Mouse (Mus musculus) hindbrain, embryonic 11.5 days (tissue): ENCODE results near the gene Gpa33. TPM values are rescaled to one million over a fixed set of nuclear protein-coding genes. Genes with fewer than 3 reads are reported as not detected.

Experiments
- ATAC-seq: fragments of 200-750 bp; cut with Nextera tagmentation; 2 replicates; pipeline ENCODE4 v1.8.0; 2017; ENCODE audit warnings: mild to moderate bottlenecking, moderate TSS enrichment, moderate library complexity; ENCODE audit not compliant: low FRiP score
- DNase-seq: peaks from one replicate; pipeline ENCODE4 v3.0.0-alpha.2; 2015; ENCODE audit warnings: low spot score
- H3K27ac ChIP-seq: fragments of 300-500 bp; sonication (generic); 2 replicates; pipeline ENCODE4 v1.5.1; 2014; ENCODE audit warnings: mild to moderate bottlenecking, low read depth, low read length
- H3K27me3 ChIP-seq: fragments of 300-500 bp; sonication (generic); 2 replicates; pipeline ENCODE4 v1.6.1; 2014; ENCODE audit warnings: mild to moderate bottlenecking, low read length, moderate library complexity, mixed read lengths; ENCODE audit not compliant: control insufficient read depth, insufficient read depth
- H3K36me3 ChIP-seq: fragments of 300-500 bp; sonication (generic); 2 replicates; pipeline ENCODE4 v1.6.1; 2014; ENCODE audit warnings: mild to moderate bottlenecking, low read length, moderate library complexity, mixed read lengths; ENCODE audit not compliant: control insufficient read depth, insufficient read depth
- H3K4me1 ChIP-seq: fragments of 300-500 bp; sonication (generic); replicated peaks from 2 replicates; pipeline ENCODE4 v1.6.1; 2014; ENCODE audit warnings: low read length, mixed read lengths; ENCODE audit not compliant: control insufficient read depth, insufficient read depth
- H3K4me2 ChIP-seq: fragments of 300-500 bp; sonication (generic); replicated peaks from 2 replicates; pipeline ENCODE4 v1.6.1; 2014; ENCODE audit warnings: mild to moderate bottlenecking, low read depth, low read length
- H3K4me3 ChIP-seq: fragments of 300-500 bp; sonication (generic); 2 replicates; pipeline ENCODE4 v1.5.1; 2014; ENCODE audit warnings: low read depth, low read length
- H3K9ac ChIP-seq: fragments of 300-500 bp; sonication (generic); 2 replicates; pipeline ENCODE4 v1.6.1; 2014; ENCODE audit warnings: low read depth, low read length
- H3K9me3 ChIP-seq: fragments of 300-500 bp; sonication (generic); 2 replicates; pipeline ENCODE4 v1.6.1; 2016; ENCODE audit warnings: low read length; ENCODE audit not compliant: control insufficient read depth
- WGBS: fragments of 180-500 bp; shearing (Covaris S2); extraction: QIAGEN DNeasy Blood & Tissue Kit; methylation state at CpG from one replicate; pipeline ENCODE4 v1.1.7; 2014; 5-methylcytosine and 5-hydroxymethylcytosine counted together
- polyA plus RNA-seq: library from polyadenylated mRNA; unstranded; fragments of >200 nt; fragmentation: Nextera tagmentation; extraction: Ambion mirVana; gene quantifications from 2 replicates; pipeline ENCODE4 v1.2.1, GENCODE M21; 2014

The Gpa33 gene
- polyA plus RNA-seq, 1 experiment from 2014 or later: 0.12 TPM

DNA sequence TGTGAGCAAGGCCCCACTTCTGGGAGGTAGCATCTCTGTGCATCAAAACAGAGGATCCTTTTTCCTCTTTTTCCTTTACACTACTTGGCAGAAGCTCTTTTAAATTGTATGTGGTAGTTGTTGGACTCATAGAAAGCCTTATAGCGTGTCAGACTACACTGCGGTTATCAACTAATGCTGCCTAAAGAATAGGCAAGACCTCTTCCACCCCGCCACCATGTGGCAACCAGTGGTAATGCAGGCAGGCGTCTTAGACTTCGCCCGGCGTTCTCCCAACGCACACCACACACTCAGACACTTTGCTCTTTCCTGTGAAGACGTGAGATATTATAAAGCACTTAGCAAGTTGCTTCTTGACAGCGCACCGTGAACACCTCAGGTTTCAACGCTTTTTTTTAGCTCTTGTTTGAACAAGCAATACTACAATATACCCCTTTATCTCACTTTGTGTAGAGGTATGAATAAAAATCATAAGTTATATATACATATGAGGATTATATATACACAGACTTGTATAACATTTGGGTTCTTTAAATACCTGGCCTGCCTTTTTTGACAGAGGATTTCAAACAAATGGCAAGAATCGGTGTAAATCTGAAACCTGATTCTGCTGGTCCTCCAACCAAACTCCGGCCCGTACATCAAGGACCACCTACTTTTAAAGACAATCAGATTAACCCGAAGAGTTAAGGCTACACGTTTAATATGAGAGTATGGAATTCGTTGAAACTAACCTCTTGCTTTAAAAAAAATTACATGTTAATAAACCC, 23.5 kb downstream of the Gpa33 start:
- ATAC-seq (peak; percentile 37; the same call in 1 of the 2 replicates), DNase-seq (peak; percentile 95)
- H3K4me1 ChIP-seq: no peaks in the 10 kb centered on the region
- 14% methylated on average over 18 of the region's 18 CpGs for WGBS
- H3K27me3 ChIP-seq: peaks cover 11% of the 10 kb centered on the region
- H3K9me3 ChIP-seq: no peaks in the 10 kb centered on the region
- H3K9ac ChIP-seq: no peak overlapping the region
- no peak overlapping the region for H3K4me2 ChIP-seq
- no peak overlapping the region for H3K4me3 ChIP-seq
- no peak overlapping the region for H3K27ac ChIP-seq
- no peaks in the 10 kb centered on the region for H3K36me3 ChIP-seq

DNA sequence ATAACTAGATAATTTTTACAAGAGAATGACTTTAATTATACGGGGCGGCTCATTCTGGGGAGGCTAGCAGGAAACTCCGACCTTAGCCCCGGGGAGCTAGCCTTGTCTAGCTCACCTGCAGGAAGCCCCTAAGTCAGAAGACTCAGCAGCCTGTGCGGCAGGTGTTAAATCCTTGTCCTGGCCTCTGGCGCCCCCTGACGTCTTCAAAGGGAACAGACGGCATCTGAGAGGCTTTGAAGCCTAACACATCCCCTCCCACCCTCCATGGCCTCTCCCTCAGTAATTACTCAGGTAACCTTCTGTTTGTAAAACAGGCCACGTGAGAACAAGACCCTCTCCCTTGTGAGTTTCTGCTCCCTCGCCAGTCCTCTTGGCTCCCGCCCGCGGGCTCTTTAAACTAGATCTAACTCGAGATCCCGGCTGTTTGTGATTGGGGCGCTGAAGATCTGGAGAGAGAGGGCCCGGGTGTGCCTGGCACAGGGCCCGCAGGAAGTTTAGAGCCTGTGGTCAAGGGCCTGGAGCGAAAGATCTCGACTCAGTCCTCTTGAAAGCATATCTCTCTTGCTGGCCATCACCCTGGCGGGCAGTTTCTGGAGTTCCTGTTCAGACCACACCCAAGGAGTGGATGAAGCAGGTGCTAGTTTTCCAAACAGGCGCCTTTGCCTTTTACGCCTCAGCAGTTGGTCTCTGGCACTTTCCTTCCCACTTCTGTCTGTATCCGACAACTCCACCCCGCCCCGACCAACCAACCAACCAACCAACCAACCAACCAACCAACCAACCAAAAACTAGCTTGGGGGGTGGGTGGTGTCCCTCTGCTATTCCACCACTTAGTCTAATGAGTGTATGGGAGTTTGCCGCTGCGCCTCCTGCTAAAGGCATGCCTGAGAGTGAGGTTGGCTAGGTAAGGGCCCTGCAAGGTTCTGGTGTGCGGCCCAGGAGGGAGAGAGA, 24.4 kb downstream of the Gpa33 start:
- peak; percentile 86 for DNase-seq
- Histone ChIP-seq H3K9ac (no peak overlapping the region), H3K4me3 (no peak overlapping the region), H3K4me1 (no peaks in the 10 kb centered on the region), H3K4me2 (no peak overlapping the region), H3K9me3 (no peaks in the 10 kb centered on the region), H3K36me3 (no peaks in the 10 kb centered on the region), H3K27me3 (peaks cover 14% of the 10 kb centered on the region), H3K27ac (no peak overlapping the region)
- WGBS: 17% methylated on average over 29 of the region's 29 CpGs
- ATAC-seq: peak; percentile 43; the same call in 1 of the 2 replicates

DNA sequence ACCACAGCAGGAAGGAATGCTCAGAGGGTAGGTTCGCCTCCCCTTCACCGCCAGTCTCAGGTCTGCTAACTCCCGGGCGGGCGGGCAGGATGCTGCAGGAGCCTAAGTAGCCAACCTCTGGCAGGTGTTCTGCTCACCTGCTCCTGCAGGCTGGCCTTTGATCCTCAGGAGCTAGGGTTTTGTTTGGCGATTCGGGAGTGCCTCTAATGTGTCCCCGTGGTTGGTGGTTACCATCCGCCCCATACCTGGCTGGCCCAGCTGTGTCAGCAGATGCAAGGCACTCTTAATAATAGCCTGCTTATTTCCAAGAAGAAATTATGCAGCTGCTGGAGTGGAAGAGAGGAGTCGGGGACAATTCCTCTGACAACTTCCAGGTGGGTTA, 25.1 kb downstream of the Gpa33 start:
- H3K4me1 ChIP-seq: no peaks in the 10 kb centered on the region
- H3K9ac ChIP-seq: no peak overlapping the region
- H3K4me2 ChIP-seq: no peak overlapping the region
- no peak for DNase-seq
- no peaks in the 10 kb centered on the region for H3K36me3 ChIP-seq
- no peak for ATAC-seq
- no peaks in the 10 kb centered on the region for H3K9me3 ChIP-seq
- H3K27me3 ChIP-seq: peaks cover 14% of the 10 kb centered on the region
- H3K27ac ChIP-seq: no peak overlapping the region
- 54% methylated on average over 10 of the region's 10 CpGs for WGBS
- H3K4me3 ChIP-seq: no peak overlapping the region

DNA sequence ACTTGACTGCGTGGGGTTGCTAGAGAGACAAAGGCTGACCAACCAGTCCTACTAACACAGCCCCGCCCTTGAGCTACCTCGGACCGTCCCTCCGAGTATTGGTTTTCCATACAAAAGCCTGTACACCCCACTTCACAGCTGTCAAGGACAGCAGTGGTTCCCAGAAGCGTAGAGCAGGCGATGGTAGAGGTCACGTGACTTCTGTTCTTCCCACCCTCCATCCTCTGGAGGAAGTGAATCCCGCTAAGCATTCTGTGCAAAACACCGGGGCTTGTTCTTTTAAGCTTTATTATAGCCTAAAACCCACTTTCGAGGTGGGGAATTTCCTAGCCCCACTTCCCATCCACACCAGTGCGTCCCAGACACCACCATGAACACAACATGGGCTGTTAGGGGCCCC, 27.7 kb downstream of the Gpa33 start:
- 82% methylated on average over 12 of the region's 12 CpGs for WGBS
- no peaks in the 10 kb centered on the region for H3K4me1 ChIP-seq
- peaks cover 14% of the 10 kb centered on the region for H3K27me3 ChIP-seq
- DNase-seq (no peak), ATAC-seq (no peak)
- no peak overlapping the region for H3K4me3 ChIP-seq
- H3K36me3 ChIP-seq: no peaks in the 10 kb centered on the region
- no peak overlapping the region for H3K27ac ChIP-seq
- H3K9ac ChIP-seq: no peak overlapping the region
- no peak overlapping the region for H3K4me2 ChIP-seq
- no peaks in the 10 kb centered on the region for H3K9me3 ChIP-seq

DNA sequence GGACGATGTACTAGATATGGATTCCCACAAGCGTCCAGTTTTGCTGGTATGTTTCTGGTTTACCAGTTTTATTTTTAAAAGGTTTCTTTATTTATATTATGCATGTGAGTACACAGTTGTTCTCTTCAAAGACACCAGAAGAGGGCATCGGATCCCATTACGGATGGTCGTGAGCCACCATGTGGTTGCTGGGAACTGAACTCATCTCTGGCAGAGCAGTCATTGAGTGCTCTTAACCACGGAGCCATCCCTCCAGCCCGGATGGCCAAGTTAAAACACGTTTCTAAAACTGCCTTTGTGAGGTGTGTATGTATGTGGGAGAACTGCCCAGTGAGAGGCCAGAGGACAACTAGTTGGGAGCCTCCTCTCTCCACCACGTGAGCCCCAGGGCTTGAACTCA, 28.6 kb downstream of the Gpa33 start:
- Histone ChIP-seq H3K27ac (no peak overlapping the region), H3K9me3 (no peaks in the 10 kb centered on the region), H3K4me1 (no peaks in the 10 kb centered on the region), H3K4me3 (no peak overlapping the region), H3K4me2 (no peak overlapping the region), H3K9ac (no peak overlapping the region), H3K27me3 (peaks cover 14% of the 10 kb centered on the region), H3K36me3 (no peaks in the 10 kb centered on the region)
- 63% methylated on average over 9 of the region's 9 CpGs for WGBS
- no peak for DNase-seq
- ATAC-seq: no peak

DNA sequence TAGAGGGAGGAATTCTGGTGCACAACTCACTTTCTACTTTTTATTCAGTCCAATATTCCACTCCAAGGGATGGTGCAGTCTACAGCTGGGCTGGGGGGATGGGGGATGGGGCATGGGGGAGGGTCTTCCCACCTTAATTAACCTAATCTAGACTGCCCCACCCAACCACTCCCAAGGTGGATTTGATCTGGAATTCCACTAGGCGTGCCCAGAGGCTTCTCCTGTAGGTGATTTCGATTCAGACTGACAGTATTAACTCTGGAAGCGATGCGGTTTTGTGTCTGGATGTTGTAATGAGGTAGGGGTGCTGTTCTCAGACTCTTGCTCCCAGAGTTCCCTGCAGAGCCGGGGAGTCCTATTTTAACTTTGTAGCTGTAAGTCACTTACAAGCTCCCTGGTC, 30.1 kb downstream of the Gpa33 start:
- H3K27ac ChIP-seq: no peak overlapping the region
- WGBS: 53% methylated on average over 5 of the region's 5 CpGs
- H3K4me1 ChIP-seq: no peaks in the 10 kb centered on the region
- no peak overlapping the region for H3K9ac ChIP-seq
- peak; percentile 8; the same call in 1 of the 2 replicates for ATAC-seq
- H3K4me3 ChIP-seq: no peak overlapping the region
- no peak overlapping the region for H3K4me2 ChIP-seq
- no peaks in the 10 kb centered on the region for H3K9me3 ChIP-seq
- no peak for DNase-seq
- H3K36me3 ChIP-seq: no peaks in the 10 kb centered on the region
- peaks cover 6% of the 10 kb centered on the region; the same call in 1 of the 2 replicates for H3K27me3 ChIP-seq

DNA sequence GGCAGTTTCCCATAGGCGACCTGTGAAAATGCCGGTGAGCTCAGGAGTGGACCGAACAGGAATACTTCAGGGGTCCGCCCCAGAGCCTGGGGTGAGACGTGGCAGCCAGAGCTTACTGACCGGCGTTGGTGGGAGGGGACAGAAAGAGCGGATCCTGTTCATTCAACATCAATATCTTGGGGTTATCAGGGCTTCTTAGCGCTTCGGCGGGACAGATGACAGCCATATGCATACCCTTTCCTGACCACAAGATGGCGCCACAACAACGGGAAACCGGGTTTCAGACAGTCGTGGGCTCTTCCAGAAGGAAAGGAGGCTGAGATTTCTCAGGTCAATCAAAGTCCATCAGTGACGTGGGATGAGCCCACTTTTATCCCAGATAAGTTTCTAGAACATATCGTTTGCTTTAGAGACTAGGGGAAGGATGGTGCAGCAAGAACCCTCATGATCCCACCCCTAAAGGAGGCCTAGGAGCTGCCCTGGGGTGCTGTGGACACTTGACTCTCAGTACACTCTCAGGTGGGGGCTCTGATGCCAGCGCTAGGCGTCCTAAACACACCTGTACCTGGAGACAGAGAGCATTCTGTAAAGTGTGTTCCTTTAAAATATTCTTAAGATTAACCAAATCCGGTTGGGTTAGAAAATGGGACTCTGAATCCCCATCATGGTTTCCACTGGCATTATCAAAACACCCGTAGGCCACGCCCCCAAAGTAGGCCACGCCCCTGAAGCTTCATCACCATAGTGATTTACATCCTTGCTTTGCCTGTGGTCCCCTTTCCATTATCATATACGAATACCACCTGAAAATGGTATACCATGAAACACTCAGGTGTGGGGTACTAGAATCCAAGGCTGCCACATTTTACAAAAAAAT, 30.8 kb downstream of the Gpa33 start:
- ATAC-seq (peak; percentile 64; the same call in 1 of the 2 replicates), DNase-seq (peak; percentile 91)
- H3K4me3 ChIP-seq: no peak overlapping the region
- WGBS: 16% methylated on average over 24 of the region's 24 CpGs
- no peaks in the 10 kb centered on the region for H3K4me1 ChIP-seq
- H3K27me3 ChIP-seq: peaks cover 3% of the 10 kb centered on the region; the same call in 1 of the 2 replicates
- no peak overlapping the region for H3K9ac ChIP-seq
- H3K4me2 ChIP-seq: no peak overlapping the region; the same call in 1 of the 2 replicates
- no peaks in the 10 kb centered on the region for H3K9me3 ChIP-seq
- H3K27ac ChIP-seq: no peak overlapping the region
- H3K36me3 ChIP-seq: no peaks in the 10 kb centered on the region

DNA sequence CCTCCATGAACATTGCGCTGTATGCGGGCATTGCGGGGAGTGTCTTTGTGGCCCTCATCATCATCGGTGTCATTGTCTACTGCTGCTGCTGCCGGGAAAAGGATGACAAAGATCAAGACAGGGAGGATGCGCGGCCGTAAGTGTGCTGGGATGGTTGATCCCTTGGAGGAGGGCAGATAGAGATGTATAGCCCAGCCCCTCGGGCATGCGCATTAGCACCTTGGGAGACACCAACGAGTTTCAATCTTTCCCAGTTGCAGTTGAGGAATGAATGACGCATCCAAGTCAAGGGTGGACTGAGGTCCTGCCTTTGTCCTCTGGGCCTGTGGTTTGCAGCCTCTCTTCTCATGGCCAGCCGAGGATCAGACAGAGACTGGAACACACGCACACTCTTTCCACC, 34.5 kb downstream of the Gpa33 start:
- H3K27ac ChIP-seq: no peak overlapping the region
- ATAC-seq (no peak), DNase-seq (no peak)
- no peaks in the 10 kb centered on the region for H3K9me3 ChIP-seq
- WGBS: 93% methylated on average over 14 of the region's 14 CpGs
- no peak overlapping the region for H3K4me3 ChIP-seq
- H3K4me2 ChIP-seq: no peak overlapping the region
- H3K27me3 ChIP-seq: no peaks in the 10 kb centered on the region
- no peak overlapping the region for H3K9ac ChIP-seq
- no peaks in the 10 kb centered on the region for H3K4me1 ChIP-seq
- no peaks in the 10 kb centered on the region for H3K36me3 ChIP-seq
